Mouse (Mus musculus): ENCODE measurements around the gene Ntn1. TPM values are rescaled to one million over a fixed set of nuclear protein-coding genes. Genes with fewer than 3 reads are reported as not detected.

The Ntn1 gene
- total RNA-seq, 2 experiments from 2014 or later: not detected

- ATAC-seq (replicated peaks; ENCODE audit: low FRiP score, low TSS enrichment, poor library complexity, severe bottlenecking): no peak
These were observed 198.1 kb downstream of the Ntn1 start for GRCm38 (mm10) chr11:68202561-68202960.

GRCm38 (mm10) chr11:68201811-68202459 is 198.7 kb downstream of the Ntn1 start:
- no peak for ATAC-seq (replicated peaks; ENCODE audit: low FRiP score, low TSS enrichment, poor library complexity, severe bottlenecking)

GRCm38 (mm10) chr11:68201063-68201462 is 199.6 kb downstream of the Ntn1 start:
- no peak for ATAC-seq (replicated peaks; ENCODE audit: low FRiP score, low TSS enrichment, poor library complexity, severe bottlenecking)

GRCm38 (mm10) chr11:68200500-68200899 is 200.1 kb downstream of the Ntn1 start:
- ATAC-seq (replicated peaks; ENCODE audit: low FRiP score, low TSS enrichment, poor library complexity, severe bottlenecking): no peak

GRCm38 (mm10) chr11:68199801-68200423 is 200.7 kb downstream of the Ntn1 start:
- no peak for ATAC-seq (replicated peaks; ENCODE audit: low FRiP score, low TSS enrichment, poor library complexity, severe bottlenecking)

GRCm38 (mm10) chr11:68199103-68199502 is 201.5 kb downstream of the Ntn1 start:
- no peak for ATAC-seq (replicated peaks; ENCODE audit: low FRiP score, low TSS enrichment, poor library complexity, severe bottlenecking)

GRCm38 (mm10) chr11:68198696-68199095 is 201.9 kb downstream of the Ntn1 start:
- ATAC-seq (replicated peaks; ENCODE audit: low FRiP score, low TSS enrichment, poor library complexity, severe bottlenecking): no peak

- ATAC-seq (replicated peaks; ENCODE audit: low FRiP score, low TSS enrichment, poor library complexity, severe bottlenecking): no peak
These were observed 203.2 kb downstream of the Ntn1 start for GRCm38 (mm10) chr11:68197471-68197870.

GRCm38 (mm10) chr11:68196566-68196965 is 204.1 kb downstream of the Ntn1 start:
- no peak for ATAC-seq (replicated peaks; ENCODE audit: low FRiP score, low TSS enrichment, poor library complexity, severe bottlenecking)

GRCm38 (mm10) chr11:68195693-68196176 is 204.9 kb downstream of the Ntn1 start:
- ATAC-seq (replicated peaks; ENCODE audit: low FRiP score, low TSS enrichment, poor library complexity, severe bottlenecking): no peak

GRCm38 (mm10) chr11:68195168-68195567 is 205.5 kb downstream of the Ntn1 start:
- ATAC-seq (replicated peaks; ENCODE audit: low FRiP score, low TSS enrichment, poor library complexity, severe bottlenecking): no peak

GRCm38 (mm10) chr11:68190849-68191248 is 209.8 kb downstream of the Ntn1 start:
- ATAC-seq (replicated peaks; ENCODE audit: low FRiP score, low TSS enrichment, poor library complexity, severe bottlenecking): no peak

GRCm38 (mm10) chr11:68188695-68189201 is 211.9 kb downstream of the Ntn1 start:
- ATAC-seq (replicated peaks; ENCODE audit: low FRiP score, low TSS enrichment, poor library complexity, severe bottlenecking): no peak

- no peak for ATAC-seq (replicated peaks; ENCODE audit: low FRiP score, low TSS enrichment, poor library complexity, severe bottlenecking)
These were observed 213.4 kb downstream of the Ntn1 start for GRCm38 (mm10) chr11:68187242-68187641.

- ATAC-seq (replicated peaks; ENCODE audit: low FRiP score, low TSS enrichment, poor library complexity, severe bottlenecking): no peak
These were observed 215.0 kb downstream of the Ntn1 start for GRCm38 (mm10) chr11:68185647-68186046.

- ATAC-seq (replicated peaks; ENCODE audit: low FRiP score, low TSS enrichment, poor library complexity, severe bottlenecking): no peak
These were observed 223.2 kb downstream of the Ntn1 start for GRCm38 (mm10) chr11:68177415-68177814.

- peak; percentile 59; the same call in 1 of the 2 replicates for ATAC-seq (replicated peaks; ENCODE audit: low FRiP score, low TSS enrichment, poor library complexity, severe bottlenecking)
These were observed 224.1 kb downstream of the Ntn1 start for GRCm38 (mm10) chr11:68176550-68176949.

- no peak for ATAC-seq (replicated peaks; ENCODE audit: low FRiP score, low TSS enrichment, poor library complexity, severe bottlenecking)
These were observed 228.0 kb downstream of the Ntn1 start for GRCm38 (mm10) chr11:68172648-68173045.

GRCm38 (mm10) chr11:68171973-68172647 is 228.5 kb downstream of the Ntn1 start:
- ATAC-seq (replicated peaks; ENCODE audit: low FRiP score, low TSS enrichment, poor library complexity, severe bottlenecking): no peak

- ATAC-seq (replicated peaks; ENCODE audit: low FRiP score, low TSS enrichment, poor library complexity, severe bottlenecking): no peak
These were observed 232.2 kb downstream of the Ntn1 start for GRCm38 (mm10) chr11:68168427-68168826.

All from megakaryocyte-erythroid progenitor cell, adult 5-6 weeks (primary cell).